Mouse (Mus musculus) liver, embryonic 14.5 days (tissue): ENCODE measurements around the gene Ugt1a8.
"Not testable (repeated sequence)": the region's sequence is repeated elsewhere in the genome, so short reads cannot be mapped to it uniquely, and the experiment has no call there.

Experiments
- CTCF ChIP-seq: IDR thresholded peaks from 2 replicates; pipeline ENCODE4 v1.5.1; 2016; ENCODE audit warnings: antibody characterized with exemption, low read depth, control low read depth
- EP300 ChIP-seq: IDR thresholded peaks from 2 replicates; pipeline ENCODE4 v1.6.1; 2016; ENCODE audit warnings: antibody characterized with exemption, low read depth

- TF ChIP-seq EP300, CTCF: not testable (repeated sequence)
Measured at GRCm38 (mm10) chr1:88047408-88047807, 40.2 kb upstream of the Ugt1a8 start.
